Mouse (Mus musculus): ENCODE measurements around the gene Etv4. TPM values are rescaled to one million over a fixed set of nuclear protein-coding genes. Genes with fewer than 3 reads are reported as not detected.

Gene Etv4
- total RNA-seq, 4 experiments from 2014 or later, result 9.8 to 17.3 (median 12.6) TPM

DNA sequence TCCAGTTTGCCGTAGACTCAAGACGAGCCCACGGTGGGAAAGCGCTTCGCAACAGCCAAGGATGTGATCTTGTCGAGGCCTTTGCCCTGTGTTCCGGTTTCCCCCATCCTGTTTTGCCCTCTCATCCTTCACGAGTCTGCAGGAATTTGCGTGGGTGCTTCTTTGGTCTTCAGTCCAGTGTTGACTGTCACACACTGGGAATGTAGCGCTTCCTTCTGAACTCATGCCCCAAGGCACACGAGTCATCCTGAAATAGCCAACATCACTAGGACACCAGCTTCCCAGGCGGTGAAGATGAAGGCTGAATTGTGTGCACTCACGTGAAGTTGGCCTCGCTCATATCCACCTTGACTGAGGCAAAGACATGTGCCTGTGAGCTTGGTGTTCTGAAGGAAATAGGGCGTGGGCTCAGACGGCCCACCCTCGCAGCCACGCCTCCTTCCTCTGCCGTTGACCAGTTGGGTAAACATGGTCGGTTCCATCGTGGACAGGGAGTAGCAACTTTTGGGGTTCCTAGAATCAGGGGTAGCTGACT lies 65.1 kb downstream of the Etv4 start:
- DNase-seq (ENCODE audit: low spot score in 2 of 2), result no peak

Other genes with a start within 250 kb of the Etv4 start
- gene Brca1, start 233.4 kb downstream of the Etv4 start, total RNA-seq (2022), result 1 to 10 TPM in 3 of 4 experiments, under 1 TPM in 1; 0.83 to 2.0 (median 1.4) TPM
- gene Nbr1, start 233.2 kb downstream of the Etv4 start, total RNA-seq (2022), result 100 to 1,000 TPM; 125 to 154 (median 137) TPM
- gene Tmem106a, start 203.1 kb downstream of the Etv4 start, total RNA-seq (2022), result 1 to 10 TPM; 1.6 to 4.4 (median 3.3) TPM
- gene Gm11634, start 186.1 kb downstream of the Etv4 start, total RNA-seq (2022), result not detected
- 10 to 100 TPM in 3 of 4 experiments, 1 to 10 TPM in 1; 9.3 to 16.1 (median 11.0) TPM for gene Rdm1, start 158.2 kb downstream of the Etv4 start, total RNA-seq (2022)
- gene Arl4d, start 119.8 kb downstream of the Etv4 start, total RNA-seq (2022), result 10 to 100 TPM; 11.8 to 21.0 (median 17.4) TPM
- 10 to 100 TPM; 31.2 to 38.3 (median 35.3) TPM for gene Dhx8, start 52.5 kb downstream of the Etv4 start, total RNA-seq (2022)
- 1 to 10 TPM in 1 of 4 experiments, under 1 TPM in 3; 0.86 to 1.1 (median 0.87) TPM for gene Meox1, start 109.0 kb upstream of the Etv4 start, total RNA-seq (2022)
- gene Sost, start 181.6 kb upstream of the Etv4 start, total RNA-seq (2022), result under 1 TPM in 1 of 4 experiments, not detected in 3; 0.22 TPM
- gene Cfap97d1, start 198.9 kb upstream of the Etv4 start, total RNA-seq (2022), result not detected
- 100 to 1,000 TPM; 151 to 190 (median 164) TPM for gene Dusp3, start 201.6 kb upstream of the Etv4 start, total RNA-seq (2022)
- 100 to 1,000 TPM in 1 of 4 experiments, 10 to 100 TPM in 3; 88.8 to 102 (median 95.8) TPM for gene Mpp3, start 243.1 kb upstream of the Etv4 start, total RNA-seq (2022)